Mouse (Mus musculus) MEL (cell line): ENCODE results near the gene Ccdc88c. TPM values are rescaled to one million over a fixed set of nuclear protein-coding genes. Genes with fewer than 3 reads are reported as not detected.
A peak's percentile ranks its signal among the peaks of the same experiment; 100 is the strongest.

Experiments
- DNase-seq: peaks from one replicate; pipeline ENCODE4 v3.0.0; 2011; ENCODE audit warnings: low read depth, low spot score
- H3K27ac ChIP-seq: 2 replicates; pipeline ENCODE4 v1.5.1; 2012; ENCODE audit warnings: low read depth, mild to moderate bottlenecking, control low read depth, low read length, moderate library complexity; ENCODE audit not compliant: control insufficient read depth
- H3K27me3 ChIP-seq, 2 experiments: fragments of 150-350 bp in 1 of 2; sonication (generic) in 1 of 2; 2 replicates each; pipeline ENCODE4 v1.6.1; 2012; ENCODE audit warnings: low read length in 2 of 2, mild to moderate bottlenecking in 2 of 2, improper control_type of control experiment in 1 of 2, moderate library complexity in 1 of 2; ENCODE audit not compliant: insufficient read depth in 2 of 2, control insufficient read depth in 1 of 2
- H3K36me3 ChIP-seq, 2 experiments: 2 replicates each; pipeline ENCODE4 v1.6.1; 2012 to 2014; ENCODE audit warnings: low read length in 2 of 2, improper control_type of control experiment in 1 of 2, inconsistent platforms in 1 of 2, mild to moderate bottlenecking in 1 of 2; ENCODE audit not compliant: insufficient read depth in 2 of 2, control insufficient read depth in 1 of 2
- H3K4me1 ChIP-seq, 2 experiments: fragments of 150-350 bp in 1 of 2; sonication (generic) in 1 of 2; 2 replicates each; pipeline ENCODE4 v1.6.1; 2012; ENCODE audit warnings: low read length in 2 of 2, improper control_type of control experiment in 1 of 2, mild to moderate bottlenecking in 1 of 2; ENCODE audit not compliant: insufficient read depth in 2 of 2, control insufficient read depth in 1 of 2
- H3K4me3 ChIP-seq, 2 experiments: fragments of 150-350 bp in 1 of 2; sonication (generic) in 1 of 2; 2 replicates each; pipeline ENCODE4 v1.5.1; 2012; ENCODE audit warnings: low read depth in 2 of 2, low read length in 2 of 2, mild to moderate bottlenecking in 2 of 2, moderate library complexity in 2 of 2, control low read depth in 1 of 2, improper control_type of control experiment in 1 of 2; ENCODE audit not compliant: control insufficient read depth in 1 of 2, insufficient read depth in 1 of 2
- H3K79me2 ChIP-seq: 2 replicates; pipeline ENCODE4 v1.6.1; 2012; ENCODE audit warnings: mild to moderate bottlenecking, low read length, moderate library complexity; ENCODE audit not compliant: control insufficient read depth, poor library complexity, insufficient read depth
- H3K9ac ChIP-seq: 2 replicates; pipeline ENCODE4 v1.6.1; 2012; ENCODE audit warnings: low read depth, mild to moderate bottlenecking, control low read depth, low read length, moderate library complexity; ENCODE audit not compliant: control insufficient read depth, poor library complexity, severe bottlenecking
- H3K9me3 ChIP-seq: fragments of 150-350 bp; sonication (generic); replicated peaks from 2 replicates; pipeline ENCODE4 v1.6.1; 2012; ENCODE audit warnings: mild to moderate bottlenecking, low read length, improper control_type of control experiment, moderate library complexity; ENCODE audit not compliant: insufficient read depth
- E2F4 ChIP-seq: IDR thresholded peaks from 2 replicates; pipeline ENCODE4 v1.6.1; 2011; ENCODE audit warnings: low read depth, low read length, improper control_type of control experiment, borderline replicate concordance
- ETS1 ChIP-seq: IDR thresholded peaks from 2 replicates; pipeline ENCODE4 v1.6.1; 2012; ENCODE audit warnings: low read depth, mild to moderate bottlenecking, inconsistent platforms, low read length, improper control_type of control experiment, moderate library complexity
- MAX ChIP-seq: IDR thresholded peaks from 2 replicates; pipeline ENCODE4 v1.6.1; 2011; ENCODE audit warnings: low read length, improper control_type of control experiment
- MAZ ChIP-seq: IDR thresholded peaks from 2 replicates; pipeline ENCODE4 v1.6.1; 2012; ENCODE audit warnings: low read depth, mild to moderate bottlenecking, inconsistent platforms, low read length, improper control_type of control experiment
- MXI1 ChIP-seq: IDR thresholded peaks from 2 replicates; pipeline ENCODE4 v1.6.1; 2011; ENCODE audit warnings: mild to moderate bottlenecking, low read depth, low read length, improper control_type of control experiment
- MYB ChIP-seq: IDR thresholded peaks from 2 replicates; pipeline ENCODE4 v1.6.1; 2011; ENCODE audit warnings: mild to moderate bottlenecking, low read depth, low read length, improper control_type of control experiment
- POLR2A ChIP-seq, 2 experiments: IDR thresholded peaks; 2 replicates each; pipeline ENCODE4 v1.6.1; 2011 to 2012; ENCODE audit warnings: low read length in 2 of 2, mild to moderate bottlenecking in 2 of 2, control low read depth in 1 of 2, improper control_type of control experiment in 1 of 2, low read depth in 1 of 2, moderate library complexity in 1 of 2; ENCODE audit not compliant: control insufficient read depth in 1 of 2, insufficient read depth in 1 of 2, poor library complexity in 1 of 2
- POLR2AphosphoS5 ChIP-seq: IDR thresholded peaks from 2 replicates; pipeline ENCODE4 v1.6.1; 2012; ENCODE audit warnings: low read depth, borderline replicate concordance, mild to moderate bottlenecking, inconsistent platforms, low read length, moderate library complexity, mixed read lengths
- RAD21 ChIP-seq: IDR thresholded peaks from 2 replicates; pipeline ENCODE4 v1.6.1; 2011; ENCODE audit warnings: mild to moderate bottlenecking, low read depth, low read length, improper control_type of control experiment
- SIN3A ChIP-seq: IDR thresholded peaks from 2 replicates; pipeline ENCODE4 v1.6.1; 2012; ENCODE audit warnings: low read length, improper control_type of control experiment, inconsistent platforms
- SMC3 ChIP-seq: IDR thresholded peaks from 2 replicates; pipeline ENCODE4 v1.6.1; 2011; ENCODE audit warnings: low read depth, low read length, improper control_type of control experiment
- TBP ChIP-seq: IDR thresholded peaks from 2 replicates; pipeline ENCODE4 v1.8.0; 2011; ENCODE audit warnings: low read depth, low read length, improper control_type of control experiment
- TCF12 ChIP-seq: IDR thresholded peaks from 2 replicates; pipeline ENCODE4 v1.6.1; 2014; ENCODE audit warnings: low read depth, mild to moderate bottlenecking, inconsistent platforms, low read length, improper control_type of control experiment, moderate library complexity
- UBTF ChIP-seq: IDR thresholded peaks from 2 replicates; pipeline ENCODE4 v1.6.1; 2012; ENCODE audit warnings: low read depth, mild to moderate bottlenecking, inconsistent platforms, low read length, improper control_type of control experiment, moderate library complexity, borderline replicate concordance; ENCODE audit not compliant: insufficient read depth
- USF1 ChIP-seq: IDR thresholded peaks from 2 replicates; pipeline ENCODE4 v1.6.1; 2014; ENCODE audit warnings: low read depth, mild to moderate bottlenecking, inconsistent platforms, low read length, improper control_type of control experiment, moderate library complexity
- USF2 ChIP-seq, 2 experiments: IDR thresholded peaks; 2 replicates each; pipeline ENCODE4 v1.6.1; 2011 to 2012; ENCODE audit warnings: improper control_type of control experiment in 2 of 2, low read length in 2 of 2, borderline replicate concordance in 1 of 2, inconsistent platforms in 1 of 2, low read depth in 1 of 2, mild to moderate bottlenecking in 1 of 2; ENCODE audit not compliant: insufficient read depth in 1 of 2
- ZC3H11A ChIP-seq: IDR thresholded peaks from 2 replicates; pipeline ENCODE4 v1.6.1; 2012; ENCODE audit warnings: low read depth, mild to moderate bottlenecking, inconsistent platforms, low read length, improper control_type of control experiment
- ZKSCAN1 ChIP-seq: IDR thresholded peaks from 2 replicates; pipeline ENCODE4 v1.6.1; 2012; ENCODE audit warnings: low read depth, mild to moderate bottlenecking, inconsistent platforms, low read length, improper control_type of control experiment, moderate library complexity
- ZNF384 ChIP-seq: IDR thresholded peaks from 2 replicates; pipeline ENCODE4 v1.6.1; 2012; ENCODE audit warnings: low read depth, mild to moderate bottlenecking, inconsistent platforms, low read length, improper control_type of control experiment
- polyA plus RNA-seq, 2 experiments: library from polyadenylated mRNA; stranded (reverse) in 1 of 2; unstranded in 1 of 2; fragments of >175 nt in 1 of 2; fragments of >200 nt in 1 of 2; gene quantifications; 2 replicates each; pipeline versions ENCODE4 v1.2.1 to v1.2.4; 2012; ENCODE audit warnings: low replicate concordance in 2 of 2, low read depth in 1 of 2; ENCODE audit not compliant: insufficient read length in 2 of 2, insufficient read depth in 1 of 2, missing spikeins in 1 of 2
- total RNA-seq: library from RNA; depleted of rRNA; stranded (reverse); fragments of 300-350 nt; gene quantifications from 2 replicates; pipeline ENCODE4 v1.2.3, GENCODE M21; 2012

Ccdc88c gene
- total and polyA plus RNA-seq, 3 experiments, result 8.7 to 15.3 TPM; not detected in 1

DNA sequence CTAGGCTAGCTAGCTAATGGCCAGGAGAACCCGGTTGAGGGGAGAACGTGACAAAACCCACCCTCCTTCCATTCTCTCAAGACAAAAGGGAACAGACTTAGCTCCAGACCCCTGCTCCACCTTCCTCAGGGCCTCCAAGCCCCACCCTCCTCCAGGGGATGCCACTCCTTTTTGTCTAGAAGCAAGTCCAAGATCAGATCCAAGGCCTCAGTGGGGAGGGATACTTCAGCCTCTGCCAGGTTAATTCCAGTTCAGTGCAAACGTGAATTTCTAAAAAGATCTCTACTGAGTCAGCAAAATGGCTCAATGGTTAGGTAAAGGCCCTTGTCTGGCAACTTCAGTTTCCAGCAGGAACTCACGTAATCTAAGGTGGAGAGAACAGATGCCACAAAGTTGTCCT lies 20.2 kb downstream of the Ccdc88c start:
- Histone ChIP-seq H3K36me3 (peaks cover 0 to 18% of the 10 kb centered on the region in 2 experiments; a peak in 2 of 4 replicates), H3K9me3 (no peaks in the 10 kb centered on the region), H3K27ac (no peak overlapping the region), H3K9ac (no peak overlapping the region), H3K79me2 (peaks cover 11% of the 10 kb centered on the region), H3K27me3 (no peaks in the 10 kb centered on the region), H3K4me1 (peaks cover 6 to 32% of the 10 kb centered on the region in 2 experiments), H3K4me3 (no peak overlapping the region)
- TF ChIP-seq ZNF384 (no peak), TCF12 (no peak), E2F4 (no peak), TBP (no peak), UBTF (no peak), ETS1 (no peak), USF2 (IDR thresholded peaks at IDR 0.05; ENCODE audit: borderline replicate concordance in 1 of 2, insufficient read depth in 1 of 2, low read depth in 1 of 2, low read length in 2 of 2) (no peak), SIN3A (no peak), MYB (no peak), POLR2A (IDR thresholded peaks at IDR 0.05; ENCODE audit: control insufficient read depth in 1 of 2, insufficient read depth in 1 of 2, low read depth in 1 of 2, low read length in 2 of 2, poor library complexity in 1 of 2) (no peak), MXI1 (no peak), USF1 (no peak), MAZ (no peak), ZKSCAN1 (no peak), MAX (no peak), SMC3 (no peak), RAD21 (no peak)
- DNase-seq, result no peak

DNA sequence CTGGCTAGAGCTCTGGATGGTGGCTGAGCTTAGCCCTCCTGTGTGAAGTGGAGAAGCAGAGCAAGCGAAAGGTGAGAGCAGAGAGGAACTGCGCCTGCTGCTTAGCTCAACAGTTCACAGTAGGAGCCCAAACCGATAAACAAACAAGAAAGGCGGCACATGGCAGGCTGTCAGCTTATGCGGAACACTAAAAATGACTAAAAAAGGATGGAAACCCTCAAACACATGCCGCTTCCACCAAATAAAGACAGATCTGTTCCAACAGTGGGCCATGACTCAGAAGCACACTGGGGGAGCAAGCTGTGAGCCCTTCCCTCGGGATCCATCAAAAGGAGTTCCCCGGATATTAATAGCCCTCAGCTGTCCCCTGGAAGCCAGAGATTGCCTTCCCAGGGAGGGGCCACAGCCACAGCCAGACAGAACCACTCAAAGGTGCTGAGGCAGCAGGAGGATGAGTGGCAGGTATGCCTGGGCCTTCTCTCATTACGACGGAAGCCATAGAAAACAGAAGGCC lies 20.8 kb downstream of the Ccdc88c start:
- no peaks in the 10 kb centered on the region for H3K9me3 ChIP-seq
- H3K4me1 ChIP-seq, result peaks cover 6 to 32% of the 10 kb centered on the region in 2 experiments
- H3K27me3 ChIP-seq, result no peaks in the 10 kb centered on the region
- H3K36me3 ChIP-seq, result peaks cover 0 to 18% of the 10 kb centered on the region in 2 experiments; a peak in 2 of 4 replicates
- H3K27ac ChIP-seq, result no peak overlapping the region
- TF ChIP-seq RAD21, result no peak
- TF ChIP-seq ZC3H11A, result no peak
- no peak for TF ChIP-seq POLR2AphosphoS5
- TF ChIP-seq MXI1, result peak; percentile 65
- H3K9ac ChIP-seq, result no peak overlapping the region
- peaks cover 9% of the 10 kb centered on the region; the same call in 1 of the 2 replicates for H3K79me2 ChIP-seq
- H3K4me3 ChIP-seq, result 0 out of 4 replicates have a peak overlapping the region, but pooled peaks of 1 of the 2 experiments have one; percentile 25
- no peak for DNase-seq
